Mouse (Mus musculus): ENCODE measurements at regions not wholly inside any gene's neighbourhood (a gene's known extent, or its start where the extent isn't known, plus 50 kb on each side); places are given as distances from the start of the nearest gene placed in this dataset.

GRCm38 (mm10) chr3:118421701-118422100 is 140.2 kb upstream of the Dpyd start:
- TF ChIP-seq CTCF (IDR thresholded peaks at IDR 0.05; ENCODE audit: borderline replicate concordance, extremely low read depth, insufficient read depth, insufficient read length) (no peak), POLR2A (IDR thresholded peaks at IDR 0.05; ENCODE audit: borderline replicate concordance, extremely low read depth, insufficient read depth, insufficient read length, poor library complexity, severe bottlenecking) (no peak)
